Mouse (Mus musculus) hindbrain, postnatal 0 days (tissue): ENCODE results near the gene Rpl15. TPM values are rescaled to one million over a fixed set of nuclear protein-coding genes. Genes with fewer than 3 reads are reported as not detected.

Experiments
- ATAC-seq: fragments of 200-750 bp; cut with Nextera tagmentation; 2 replicates; pipeline ENCODE4 v1.8.0; 2017; ENCODE audit warnings: mild to moderate bottlenecking, moderate TSS enrichment, moderate library complexity
- DNase-seq: peaks from one replicate; pipeline ENCODE4 v3.0.0-alpha.2; 2015; ENCODE audit warnings: low spot score
- H3K27ac ChIP-seq: fragments of 300-500 bp; sonication (generic); 2 replicates; pipeline ENCODE4 v1.5.1; 2014; ENCODE audit warnings: mild to moderate bottlenecking
- H3K27me3 ChIP-seq: fragments of 300-500 bp; sonication (generic); 2 replicates; pipeline ENCODE4 v1.6.1; 2014; ENCODE audit warnings: low read length, mixed read lengths; ENCODE audit not compliant: insufficient read depth
- H3K36me3 ChIP-seq: fragments of 300-500 bp; sonication (generic); 2 replicates; pipeline ENCODE4 v1.6.1; 2014; ENCODE audit warnings: low read length, mixed read lengths; ENCODE audit not compliant: insufficient read depth
- H3K4me1 ChIP-seq: fragments of 300-500 bp; sonication (generic); 2 replicates; pipeline ENCODE4 v1.6.1; 2014; ENCODE audit warnings: antibody characterized with exemption, low read length, mixed read lengths; ENCODE audit not compliant: insufficient read depth
- H3K4me2 ChIP-seq: fragments of 300-500 bp; sonication (generic); 2 replicates; pipeline ENCODE4 v1.6.1; 2014; ENCODE audit warnings: low read depth, mild to moderate bottlenecking, low read length, moderate library complexity, mixed read lengths
- H3K4me3 ChIP-seq: fragments of 300-500 bp; sonication (generic); 2 replicates; pipeline ENCODE4 v1.5.1; 2014; ENCODE audit warnings: low read length
- H3K9ac ChIP-seq: fragments of 300-500 bp; sonication (generic); replicated peaks from 2 replicates; pipeline ENCODE4 v1.6.1; 2014; ENCODE audit warnings: mild to moderate bottlenecking, low read length, moderate library complexity, mixed read lengths
- H3K9me3 ChIP-seq: fragments of 300-500 bp; sonication (generic); 2 replicates; pipeline ENCODE4 v1.6.1; 2016; ENCODE audit warnings: low read length, mixed read lengths
- CTCF ChIP-seq: IDR thresholded peaks from 2 replicates; pipeline ENCODE4 v1.5.1; 2016; ENCODE audit warnings: antibody characterized with exemption, control low read depth, low read depth
- WGBS: fragments of 180-500 bp; shearing (Covaris S2); extraction: QIAGEN DNeasy Blood & Tissue Kit; methylation state at CpG from one replicate; pipeline ENCODE4 v1.1.7; 2014; 5-methylcytosine and 5-hydroxymethylcytosine counted together
- polyA plus RNA-seq: library from polyadenylated mRNA; unstranded; fragments of >200 nt; fragmentation: Nextera tagmentation; extraction: Ambion mirVana; gene quantifications from 2 replicates; pipeline ENCODE4 v1.2.1, GENCODE M21; 2015
- total RNA-seq: library from RNA; depleted of rRNA; stranded (reverse); fragments of >200 nt; gene quantifications from 2 replicates; pipeline ENCODE4 v1.2.3, GENCODE M21; 2014

Gene Rpl15
- total and polyA plus RNA-seq, 2 experiments from 2014 or later = 275 to 452 TPM

DNA sequence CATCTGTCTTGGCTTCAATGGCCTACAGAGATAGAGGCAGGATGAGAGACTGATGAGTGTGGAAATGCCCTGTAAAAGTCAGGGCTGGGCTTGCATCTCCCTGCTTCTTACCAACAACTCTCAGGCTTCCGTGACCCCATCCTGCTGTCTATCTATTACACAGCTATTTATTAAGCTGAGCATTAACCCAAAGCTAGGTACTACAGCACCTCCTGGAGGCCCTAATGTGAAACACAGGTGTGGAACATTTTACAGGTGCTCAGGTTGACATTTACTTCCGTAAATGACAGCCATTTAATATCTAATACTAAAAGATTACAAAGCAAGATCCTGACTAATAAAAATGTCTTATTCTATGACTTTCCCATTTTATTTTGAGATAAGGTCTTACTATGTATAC, 29.5 kb upstream of the Rpl15 start:
- Histone ChIP-seq H3K9me3 (no peaks in the 10 kb centered on the region), H3K4me1 (no peaks in the 10 kb centered on the region), H3K27me3 (no peaks in the 10 kb centered on the region), H3K9ac (no peak overlapping the region), H3K36me3 (no peaks in the 10 kb centered on the region), H3K4me3 (no peak overlapping the region), H3K27ac (no peak overlapping the region), H3K4me2 (no peak overlapping the region)
- peak; percentile 13; the same call in 1 of the 2 replicates for TF ChIP-seq CTCF
- WGBS = 91% methylated on average over 2 of the region's 2 CpGs
- DNase-seq (no peak), ATAC-seq (no peak)

DNA sequence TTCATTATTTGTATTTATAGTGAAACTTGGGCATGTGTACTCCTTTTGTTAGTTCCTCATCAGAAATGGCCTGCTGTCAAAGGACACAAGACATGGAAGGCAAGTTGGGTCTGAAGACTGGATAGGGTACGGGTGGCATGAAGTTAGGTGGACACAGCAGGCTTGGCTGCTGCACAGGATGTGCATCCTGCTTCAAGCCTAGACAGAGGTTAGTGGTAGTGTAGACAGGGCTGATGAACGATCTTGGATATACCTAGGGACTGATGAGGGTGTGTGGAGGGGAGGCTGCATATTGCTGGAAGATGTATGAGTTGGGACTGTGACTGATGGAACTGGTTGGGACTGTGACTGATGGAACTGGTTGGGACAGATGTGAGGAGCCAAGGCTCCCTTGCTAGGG, 27.7 kb upstream of the Rpl15 start:
- Histone ChIP-seq H3K4me1 (no peaks in the 10 kb centered on the region), H3K27me3 (no peaks in the 10 kb centered on the region), H3K36me3 (no peaks in the 10 kb centered on the region), H3K9me3 (no peaks in the 10 kb centered on the region), H3K4me3 (no peak overlapping the region), H3K9ac (no peak overlapping the region), H3K27ac (no peak overlapping the region), H3K4me2 (no peak overlapping the region)
- no peak for TF ChIP-seq CTCF
- WGBS = 91% methylated on average over 2 of the region's 2 CpGs
- DNase-seq (no peak), ATAC-seq (no peak)

DNA sequence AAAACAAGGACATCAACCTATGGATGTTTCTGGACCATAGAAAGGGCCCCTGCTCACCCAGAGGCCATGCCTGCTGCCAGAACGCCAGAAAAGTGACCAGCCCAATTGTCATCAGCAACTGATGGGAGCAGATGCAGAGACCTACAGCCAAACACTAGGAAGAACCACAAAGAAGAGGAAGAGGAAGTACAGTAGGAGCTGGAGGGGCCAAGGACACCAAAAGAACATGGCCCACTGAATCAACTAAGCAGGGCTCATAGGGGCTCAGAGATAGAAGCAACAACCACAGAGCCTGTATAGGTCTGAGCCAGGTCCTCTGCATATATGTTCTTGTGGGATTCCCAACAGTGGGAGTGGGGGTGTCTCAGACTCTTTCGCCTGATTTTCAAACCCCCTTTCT, 26.2 kb upstream of the Rpl15 start:
- H3K9me3 ChIP-seq = no peaks in the 10 kb centered on the region
- no peak for DNase-seq
- no peak overlapping the region for H3K4me2 ChIP-seq
- H3K9ac ChIP-seq = no peak overlapping the region
- no peaks in the 10 kb centered on the region for H3K4me1 ChIP-seq
- TF ChIP-seq CTCF = no peak
- no peaks in the 10 kb centered on the region for H3K36me3 ChIP-seq
- H3K27ac ChIP-seq = no peak overlapping the region
- no peak for ATAC-seq
- 92% methylated on average over 2 of the region's 2 CpGs for WGBS
- H3K4me3 ChIP-seq = no peak overlapping the region
- H3K27me3 ChIP-seq = no peaks in the 10 kb centered on the region

DNA sequence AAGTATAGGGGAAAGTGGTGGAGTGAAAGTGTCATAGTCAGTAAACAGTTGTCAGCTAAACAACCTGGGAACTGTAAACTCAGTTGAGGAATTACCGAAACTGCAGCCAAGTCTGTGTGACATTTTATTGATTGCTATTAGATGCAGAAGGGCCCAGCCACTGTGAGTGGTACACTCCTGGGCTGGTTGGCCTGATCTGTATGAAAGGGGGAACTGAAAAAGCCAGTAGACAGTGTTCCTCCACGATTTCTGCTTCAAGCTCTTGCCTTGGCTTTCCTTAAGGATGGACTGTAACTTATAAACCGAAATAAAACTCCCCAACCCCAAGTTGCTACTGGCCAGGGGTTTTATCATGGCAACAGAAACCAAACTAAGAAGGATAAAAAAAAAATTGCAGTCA, 21.4 kb upstream of the Rpl15 start:
- Histone ChIP-seq H3K36me3 (no peaks in the 10 kb centered on the region), H3K27me3 (no peaks in the 10 kb centered on the region), H3K27ac (no peak overlapping the region), H3K4me2 (no peak overlapping the region), H3K9ac (no peak overlapping the region), H3K9me3 (no peaks in the 10 kb centered on the region), H3K4me1 (no peaks in the 10 kb centered on the region), H3K4me3 (no peak overlapping the region)
- TF ChIP-seq CTCF = no peak
- ATAC-seq (no peak), DNase-seq (no peak)
- 86% methylated on average over 3 of the region's 3 CpGs for WGBS

DNA sequence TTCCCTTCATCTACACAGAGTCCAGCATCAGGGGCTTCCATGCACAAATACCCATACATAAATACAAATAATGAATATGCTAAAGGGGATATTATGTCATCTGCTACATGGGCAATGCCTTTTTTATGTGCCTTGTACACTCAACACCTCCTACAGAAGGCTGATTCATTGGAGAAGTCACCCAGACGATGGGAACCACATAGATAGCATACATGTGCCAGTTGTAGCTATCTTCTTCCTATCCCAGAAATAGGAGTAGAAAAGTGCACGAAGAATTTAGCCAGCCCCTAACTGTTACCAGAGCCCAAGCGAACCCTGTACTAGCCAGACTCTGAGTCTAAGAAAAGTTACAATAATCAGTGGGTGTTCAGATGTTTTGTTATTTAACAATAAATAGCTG, 20.9 kb upstream of the Rpl15 start:
- H3K27me3 ChIP-seq = no peaks in the 10 kb centered on the region
- no peak overlapping the region for H3K4me2 ChIP-seq
- DNase-seq (no peak), ATAC-seq (no peak)
- no peak overlapping the region for H3K4me3 ChIP-seq
- H3K27ac ChIP-seq = no peak overlapping the region
- H3K9ac ChIP-seq = no peak overlapping the region
- 90% methylated on average over 3 of the region's 3 CpGs for WGBS
- no peaks in the 10 kb centered on the region for H3K36me3 ChIP-seq
- no peaks in the 10 kb centered on the region for H3K9me3 ChIP-seq
- TF ChIP-seq CTCF = no peak
- no peaks in the 10 kb centered on the region for H3K4me1 ChIP-seq

DNA sequence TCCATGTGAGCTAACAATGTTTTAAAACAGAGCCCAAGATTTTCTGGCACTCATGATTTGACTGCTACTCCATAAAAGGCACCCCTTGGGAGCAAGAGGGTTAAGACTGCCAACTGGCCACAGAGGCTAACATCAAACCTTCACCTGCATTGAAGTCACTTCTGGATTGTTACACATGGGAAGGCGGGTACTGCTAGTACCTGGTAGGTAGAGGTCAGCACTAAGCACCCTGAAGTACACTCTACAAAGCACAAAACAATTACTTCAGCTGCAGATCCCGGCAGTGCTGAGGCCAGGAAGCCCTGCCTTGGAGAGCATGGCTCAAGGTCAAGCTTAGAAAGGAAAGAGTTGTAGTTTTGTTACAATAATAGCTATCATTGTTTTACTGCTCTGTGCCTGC, 16.2 kb upstream of the Rpl15 start:
- Histone ChIP-seq H3K9ac (no peak overlapping the region), H3K4me2 (no peak overlapping the region), H3K9me3 (no peaks in the 10 kb centered on the region), H3K4me3 (no peak overlapping the region), H3K4me1 (no peaks in the 10 kb centered on the region), H3K27ac (no peak overlapping the region), H3K36me3 (peaks cover 5% of the 10 kb centered on the region; the same call in 1 of the 2 replicates), H3K27me3 (no peaks in the 10 kb centered on the region)
- no peak for DNase-seq
- TF ChIP-seq CTCF = no peak
- 82% methylated on average over 2 of the region's 2 CpGs for WGBS
- ATAC-seq = no peak

DNA sequence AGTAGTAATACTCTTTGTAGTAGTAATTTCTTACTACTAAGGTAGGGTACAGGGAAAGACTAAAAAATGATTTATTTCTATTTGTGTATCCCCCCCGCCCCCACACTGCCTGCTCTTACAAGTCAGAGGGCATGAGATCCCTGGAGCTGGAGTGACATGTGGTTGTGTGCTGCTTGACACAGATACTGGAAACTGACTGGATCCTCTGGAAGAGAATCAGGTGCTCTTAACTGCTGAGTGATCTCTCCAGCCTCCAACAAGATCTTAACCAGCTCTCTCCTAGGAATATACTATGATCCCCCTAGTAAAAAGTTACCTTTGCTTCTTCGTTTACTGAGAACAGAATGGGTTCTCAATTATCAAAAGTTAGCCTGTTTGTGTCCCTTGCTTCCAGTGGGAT, 15.2 kb upstream of the Rpl15 start:
- Histone ChIP-seq H3K9ac (no peak overlapping the region), H3K9me3 (no peaks in the 10 kb centered on the region), H3K4me3 (no peak overlapping the region), H3K27me3 (no peaks in the 10 kb centered on the region), H3K36me3 (peaks cover 5% of the 10 kb centered on the region; the same call in 1 of the 2 replicates), H3K27ac (no peak overlapping the region), H3K4me2 (no peak overlapping the region), H3K4me1 (no peaks in the 10 kb centered on the region)
- DNase-seq (no peak), ATAC-seq (no peak)
- no peak for TF ChIP-seq CTCF
- 89% methylated on average over 2 of the region's 2 CpGs for WGBS
